Mouse (Mus musculus) layer of hippocampus, adult 9-11 months (tissue): ENCODE measurements at regions not wholly inside any gene's neighbourhood (a gene's known extent, or its start where the extent isn't known, plus 50 kb on each side); places are given as distances from the start of the nearest gene placed in this dataset.
"Not testable (repeated sequence)": the region's sequence is repeated elsewhere in the genome, so short reads cannot be mapped to it uniquely, and the experiment has no call there.

Experiments
- DNase-seq: peaks from one replicate; pipeline ENCODE4 v3.0.0; 2022

GRCm38 (mm10) chr12:51294971-51295477 is 52.8 kb upstream of the G2e3 start:
- DNase-seq = peak; percentile 63

GRCm38 (mm10) chr12:51278358-51278757 is 69.5 kb upstream of the G2e3 start:
- no peak for DNase-seq

DNA sequence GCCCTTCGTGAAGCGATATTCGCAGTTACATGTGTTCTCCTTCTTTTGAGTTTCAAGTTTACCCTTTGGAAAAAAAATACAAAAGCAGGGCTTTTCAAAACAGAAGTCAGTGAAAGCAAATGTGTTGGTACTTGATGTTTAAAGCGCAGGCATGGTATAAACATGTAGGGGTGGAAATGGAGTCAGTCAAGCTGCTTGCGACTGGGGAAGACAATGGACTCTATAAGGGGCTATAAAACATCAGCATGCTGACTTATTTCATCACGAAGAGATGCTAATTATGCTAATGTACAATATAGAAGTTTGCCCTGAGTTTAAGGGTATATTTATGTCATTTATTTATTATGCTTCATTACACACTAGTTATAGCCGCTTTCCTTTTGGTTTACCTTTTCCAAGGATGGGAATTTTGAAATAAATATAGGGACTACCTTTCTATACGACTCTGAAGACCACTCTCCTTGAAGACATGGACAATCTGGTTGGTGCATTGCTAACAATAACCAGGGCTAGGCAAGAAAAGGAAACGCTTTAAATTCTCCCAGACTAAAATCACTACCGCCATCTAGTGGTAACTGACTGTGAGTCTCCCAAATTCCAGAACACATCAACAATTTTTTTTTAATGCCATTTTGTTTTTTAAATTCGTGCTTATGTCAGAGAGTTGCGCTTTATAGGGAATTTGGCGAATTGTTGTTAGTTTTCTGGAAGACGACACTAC is 71.9 kb upstream of the G2e3 start:
- peak; percentile 15 for DNase-seq

DNA sequence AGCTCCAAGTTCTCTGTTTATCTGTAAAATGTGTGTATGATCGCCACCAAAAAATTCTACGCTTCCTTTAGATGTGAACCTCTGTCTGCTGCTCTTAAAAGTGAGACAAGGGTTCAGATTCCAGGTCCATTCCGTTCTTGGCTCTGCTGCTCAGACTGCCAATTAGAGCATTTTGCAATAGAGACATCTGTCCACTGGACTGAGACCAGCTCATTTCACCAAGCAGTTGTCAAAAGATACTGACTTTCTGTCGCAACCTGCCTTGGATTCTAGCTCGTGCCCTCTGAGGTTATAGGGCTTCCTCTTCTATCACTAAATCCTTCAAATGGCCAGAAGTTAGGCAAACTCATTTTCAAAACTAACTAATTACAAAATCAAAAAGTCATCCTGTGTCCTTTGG is 74.4 kb upstream of the G2e3 start:
- DNase-seq = no peak

GRCm38 (mm10) chr12:51242839-51243238 is 105.0 kb upstream of the G2e3 start:
- no peak for DNase-seq

GRCm38 (mm10) chr12:51241131-51241781 is 106.6 kb upstream of the G2e3 start:
- peak; percentile 36 for DNase-seq

GRCm38 (mm10) chr12:51211691-51212090 is 136.2 kb upstream of the G2e3 start:
- no peak for DNase-seq

DNA sequence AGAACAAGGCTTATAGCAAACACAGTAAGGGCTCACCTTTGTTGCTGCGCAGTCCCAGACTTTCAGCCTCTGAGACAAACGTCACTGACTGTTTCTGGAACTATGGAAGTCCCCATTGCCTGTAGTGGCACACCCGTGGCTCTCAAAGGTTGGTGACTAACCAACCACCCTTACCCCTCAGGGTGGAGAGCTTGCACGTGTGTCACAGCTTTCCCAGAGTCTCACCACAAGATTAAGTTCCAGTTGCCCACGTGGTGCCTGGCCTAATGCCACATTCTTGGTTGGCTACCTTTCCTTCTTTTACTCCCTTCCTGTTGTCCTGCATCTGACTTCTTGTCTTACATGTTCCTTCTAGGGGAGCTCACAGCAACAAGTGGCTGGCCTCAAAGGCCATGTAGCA is 151.6 kb upstream of the G2e3 start:
- no peak for DNase-seq

DNA sequence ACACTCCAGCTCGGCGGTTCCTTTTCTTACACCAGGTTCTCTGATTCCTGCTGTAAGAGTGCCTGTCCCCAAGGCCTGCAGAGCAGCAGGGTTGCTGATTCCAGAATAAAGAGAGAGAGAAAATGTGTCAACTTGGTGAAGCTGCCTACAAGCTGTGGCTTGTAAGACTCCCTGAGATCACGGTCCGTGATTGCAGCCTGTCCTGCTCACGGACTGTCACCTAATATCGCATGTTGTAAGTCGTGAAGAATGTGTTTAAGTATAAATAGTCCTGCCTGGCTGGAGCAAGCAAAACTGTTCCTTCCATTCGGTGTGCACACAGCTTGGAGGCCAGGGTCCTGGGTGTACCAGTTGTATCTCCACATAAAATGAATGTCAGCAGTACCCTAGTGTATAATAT is 152.7 kb upstream of the G2e3 start:
- DNase-seq = no peak

DNA sequence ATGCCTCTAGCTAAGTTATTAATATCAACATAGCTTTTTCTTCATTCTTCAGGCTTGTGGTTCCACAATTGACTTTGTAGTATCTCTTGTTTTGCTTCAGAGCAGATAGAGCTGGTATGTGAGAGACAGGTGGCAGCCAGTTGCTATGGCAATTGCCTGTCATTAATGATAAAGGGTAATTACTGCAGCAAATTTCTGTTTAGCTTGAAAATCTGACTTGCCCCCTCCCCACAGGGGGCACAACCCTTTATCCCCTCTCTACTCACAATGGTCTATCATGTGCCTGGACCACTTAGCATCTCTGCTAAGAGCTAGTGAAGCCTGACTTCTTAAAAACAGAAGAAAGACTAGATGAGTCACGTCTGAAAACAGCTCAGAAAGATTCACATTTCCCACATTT is 157.1 kb upstream of the G2e3 start:
- DNase-seq = no peak

- DNase-seq = no peak
Observed at GRCm38 (mm10) chr12:51190186-51190585, 157.7 kb upstream of the G2e3 start.

DNA sequence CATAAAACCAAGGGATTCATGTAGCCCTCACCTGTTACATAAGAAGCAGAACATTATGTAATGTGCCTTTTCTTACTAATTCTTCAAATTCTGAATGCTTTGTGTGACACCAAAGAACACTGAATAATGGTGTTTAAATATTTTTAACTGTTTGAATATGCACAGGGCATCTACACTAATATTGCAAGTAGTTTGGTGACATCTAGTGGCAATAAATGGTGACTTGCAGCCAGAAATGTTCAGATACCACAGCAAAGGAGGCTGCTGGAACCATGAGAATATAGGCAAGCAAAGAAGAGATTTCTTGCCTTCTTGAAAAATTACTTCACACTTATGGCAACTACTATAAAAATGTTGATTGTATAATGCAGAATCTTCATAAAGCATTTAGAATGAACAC is 159.6 kb upstream of the G2e3 start:
- DNase-seq = peak; percentile 78

DNA sequence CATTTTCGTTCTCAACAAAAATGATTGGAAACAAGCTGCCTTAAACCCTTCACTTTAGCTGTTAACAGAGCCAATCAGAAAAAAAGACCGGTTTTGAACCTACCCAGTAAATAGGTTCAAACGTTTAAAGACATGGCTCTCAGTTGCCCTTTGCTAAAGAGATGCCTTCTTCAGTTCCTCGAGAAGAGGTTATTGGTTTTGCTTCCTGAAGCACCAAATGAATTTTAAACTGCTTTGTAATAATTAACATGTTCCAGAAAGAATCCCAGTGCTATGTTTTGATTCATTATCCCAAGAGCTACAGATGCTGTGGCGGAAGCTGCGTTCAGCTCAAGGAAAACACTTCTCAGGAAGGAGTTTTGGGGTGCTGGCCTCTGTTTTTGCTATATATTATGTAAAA is 160.1 kb upstream of the G2e3 start:
- DNase-seq = no peak

- DNase-seq = peak; percentile 17
Observed at GRCm38 (mm10) chr12:51185751-51186150, 162.1 kb upstream of the G2e3 start.

DNA sequence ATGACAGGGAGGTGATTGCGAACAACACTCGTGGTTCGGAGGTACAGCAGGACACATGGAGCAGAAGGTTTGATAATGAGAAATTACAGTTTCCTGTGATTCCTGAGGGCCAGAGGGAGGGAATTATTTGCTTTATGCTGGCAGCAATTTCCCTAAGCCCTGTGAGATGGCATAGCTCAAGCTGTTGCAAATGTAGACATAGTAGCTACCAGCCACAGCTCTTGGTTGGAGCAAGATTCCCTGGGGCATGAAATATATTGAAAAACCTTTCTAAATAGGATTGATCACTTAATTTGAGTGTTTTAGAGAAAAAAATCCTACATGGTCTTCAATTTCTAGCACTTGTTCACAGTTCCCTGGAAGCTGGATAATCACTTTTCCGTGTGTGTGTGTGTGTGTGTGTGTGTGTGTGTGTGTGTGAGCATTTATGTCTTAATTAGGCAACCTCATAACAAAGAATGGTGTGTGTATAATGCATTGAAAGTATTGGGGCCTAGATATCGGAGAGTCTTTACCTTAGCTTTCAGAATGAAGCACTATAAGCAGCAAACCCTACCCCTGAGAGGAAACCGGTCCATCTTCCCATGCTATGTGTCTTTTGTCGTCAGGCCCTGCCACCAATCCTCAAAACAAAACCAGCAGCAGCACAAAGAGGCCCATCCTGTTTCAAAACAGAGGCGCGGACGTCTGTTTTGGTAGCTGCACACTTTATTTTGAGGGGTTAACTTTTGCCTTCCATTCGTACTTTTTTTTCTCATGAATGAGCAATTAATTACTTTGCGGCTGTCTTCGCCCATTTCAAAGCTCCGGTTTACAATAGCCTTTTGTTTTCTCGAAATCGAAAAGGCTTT is 172.7 kb upstream of the G2e3 start:
- no peak for DNase-seq

- DNase-seq = no peak
Observed at GRCm38 (mm10) chr12:51165186-51165585, 182.7 kb upstream of the G2e3 start.

- DNase-seq = no peak
Observed at GRCm38 (mm10) chr12:51160995-51161394, 186.9 kb upstream of the G2e3 start.

GRCm38 (mm10) chr12:51160122-51160521 is 187.7 kb upstream of the G2e3 start:
- DNase-seq = no peak

- no peak for DNase-seq
Observed at GRCm38 (mm10) chr12:51147963-51148362, 199.9 kb upstream of the G2e3 start.

DNA sequence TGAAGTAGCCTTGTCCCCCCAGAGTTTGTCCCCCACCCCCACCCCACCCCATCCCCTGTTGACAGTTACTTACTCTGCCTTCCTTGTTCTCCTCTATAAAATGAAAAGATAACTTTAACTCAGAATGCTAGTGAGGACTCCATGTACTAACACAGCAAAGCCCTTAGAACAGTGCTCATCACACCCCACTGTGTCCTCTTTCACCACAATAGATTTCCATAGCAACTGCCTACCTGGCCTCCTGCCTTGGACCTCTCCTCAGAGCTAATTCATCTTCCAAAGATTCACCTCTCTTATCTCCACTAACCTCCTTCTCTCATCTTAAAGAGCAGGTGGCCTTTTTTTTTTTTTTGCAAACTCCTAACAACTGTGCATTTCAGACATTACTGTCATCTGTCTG is 204.0 kb upstream of the G2e3 start:
- DNase-seq = no peak

- DNase-seq = peak; percentile 15
Observed at GRCm38 (mm10) chr12:51143196-51143595, 204.7 kb upstream of the G2e3 start.

DNA sequence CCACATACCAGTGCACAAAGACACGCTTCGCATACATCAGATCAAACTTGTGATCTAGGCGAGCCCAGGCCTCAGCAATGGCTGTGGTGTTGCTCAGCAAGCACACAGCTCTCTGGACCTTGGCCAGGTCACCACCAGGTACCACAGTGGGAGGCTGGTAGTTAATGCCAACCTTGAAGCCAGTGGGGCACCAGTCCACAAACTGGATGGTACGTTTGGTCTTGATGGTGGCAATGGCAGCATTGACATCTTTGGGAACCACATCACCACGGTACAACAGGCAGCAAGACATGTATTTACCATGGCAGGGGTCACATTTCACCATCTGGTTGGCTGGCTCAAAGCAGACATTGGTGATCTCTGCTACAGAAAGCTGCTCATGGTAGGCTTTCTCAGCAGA is 214.2 kb upstream of the G2e3 start:
- DNase-seq = not testable (repeated sequence)

- no peak for DNase-seq
Observed at GRCm38 (mm10) chr12:51128274-51128673, 219.6 kb upstream of the G2e3 start.

GRCm38 (mm10) chr12:51118781-51119180 is 229.1 kb upstream of the G2e3 start:
- no peak for DNase-seq
